Mouse (Mus musculus): ENCODE data around the gene Hs2st1. TPM values are rescaled to one million over a fixed set of nuclear protein-coding genes. Genes with fewer than 3 reads are reported as not detected.

The Hs2st1 gene
- polyA plus RNA-seq, 1 experiment from 2014 or later: 7.2 TPM

- Histone ChIP-seq H3K4me1 (replicated peaks; ENCODE audit: control insufficient read depth, insufficient read depth, low read length) (peaks cover 18% of the 10 kb centered on the region), H3K27ac (ENCODE audit: low read depth, low read length) (no peak overlapping the region), H3K4me2 (no peak overlapping the region), H3K9ac (ENCODE audit: low read depth, low read length) (no peak overlapping the region), H3K27me3 (replicated peaks; ENCODE audit: control insufficient read depth, insufficient read depth, low read length) (no peaks in the 10 kb centered on the region), H3K4me3 (ENCODE audit: low read depth, low read length) (no peak overlapping the region), H3K9me3 (ENCODE audit: control insufficient read depth, low read length) (no peaks in the 10 kb centered on the region), H3K36me3 (ENCODE audit: control insufficient read depth, insufficient read depth, low read length) (peaks cover 12% of the 10 kb centered on the region)
- DNase-seq (ENCODE audit: low spot score) (no peak), ATAC-seq (replicated peaks; ENCODE audit: low FRiP score) (no peak)
- WGBS: 79% methylated on average over 7 of the region's 7 CpGs
Measured at GRCm38 (mm10) chr3:144580281-144580680, 10.3 kb upstream of the Hs2st1 start.

- Histone ChIP-seq H3K36me3 (ENCODE audit: control insufficient read depth, insufficient read depth, low read length) (peaks cover 14% of the 10 kb centered on the region), H3K4me2 (no peak overlapping the region), H3K27ac (ENCODE audit: low read depth, low read length) (no peak overlapping the region), H3K4me3 (ENCODE audit: low read depth, low read length) (no peak overlapping the region), H3K9me3 (ENCODE audit: control insufficient read depth, low read length) (no peaks in the 10 kb centered on the region), H3K27me3 (replicated peaks; ENCODE audit: control insufficient read depth, insufficient read depth, low read length) (no peaks in the 10 kb centered on the region), H3K4me1 (replicated peaks; ENCODE audit: control insufficient read depth, insufficient read depth, low read length) (peaks cover 18% of the 10 kb centered on the region), H3K9ac (ENCODE audit: low read depth, low read length) (no peak overlapping the region)
- no peak for DNase-seq (ENCODE audit: low spot score)
- 79% methylated on average over 5 of the region's 5 CpGs for WGBS
- peak; percentile 19; the same call in 1 of the 2 replicates for ATAC-seq (replicated peaks; ENCODE audit: low FRiP score)
Measured at GRCm38 (mm10) chr3:144579796-144580195, 9.8 kb upstream of the Hs2st1 start.

GRCm38 (mm10) chr3:144578921-144579320 is 8.9 kb upstream of the Hs2st1 start:
- no peaks in the 10 kb centered on the region for H3K27me3 ChIP-seq (replicated peaks; ENCODE audit: control insufficient read depth, insufficient read depth, low read length)
- H3K36me3 ChIP-seq (ENCODE audit: control insufficient read depth, insufficient read depth, low read length): peaks cover 18% of the 10 kb centered on the region
- 90% methylated on average over 4 of the region's 4 CpGs for WGBS
- H3K9me3 ChIP-seq (ENCODE audit: control insufficient read depth, low read length): no peaks in the 10 kb centered on the region
- H3K4me2 ChIP-seq: no peak overlapping the region
- ATAC-seq (replicated peaks; ENCODE audit: low FRiP score): no peak
- peaks cover 16% of the 10 kb centered on the region for H3K4me1 ChIP-seq (replicated peaks; ENCODE audit: control insufficient read depth, insufficient read depth, low read length)
- no peak overlapping the region for H3K27ac ChIP-seq (ENCODE audit: low read depth, low read length)
- H3K9ac ChIP-seq (ENCODE audit: low read depth, low read length): no peak overlapping the region
- DNase-seq (ENCODE audit: low spot score): no peak
- H3K4me3 ChIP-seq (ENCODE audit: low read depth, low read length): no peak overlapping the region

- 78% methylated on average over 10 of the region's 10 CpGs for WGBS
- Histone ChIP-seq H3K9me3 (ENCODE audit: control insufficient read depth, low read length) (no peaks in the 10 kb centered on the region), H3K4me1 (replicated peaks; ENCODE audit: control insufficient read depth, insufficient read depth, low read length) (peaks cover 16% of the 10 kb centered on the region), H3K27ac (ENCODE audit: low read depth, low read length) (no peak overlapping the region), H3K9ac (ENCODE audit: low read depth, low read length) (no peak overlapping the region), H3K4me3 (ENCODE audit: low read depth, low read length) (no peak overlapping the region), H3K4me2 (no peak overlapping the region), H3K27me3 (replicated peaks; ENCODE audit: control insufficient read depth, insufficient read depth, low read length) (no peaks in the 10 kb centered on the region), H3K36me3 (ENCODE audit: control insufficient read depth, insufficient read depth, low read length) (peaks cover 19% of the 10 kb centered on the region)
- ATAC-seq (replicated peaks; ENCODE audit: low FRiP score) (no peak), DNase-seq (ENCODE audit: low spot score) (no peak)
Measured at GRCm38 (mm10) chr3:144577366-144578340, 7.7 kb upstream of the Hs2st1 start.

- no peak for ATAC-seq (replicated peaks; ENCODE audit: low FRiP score)
Measured at GRCm38 (mm10) chr3:144574256-144574655, 4.3 kb upstream of the Hs2st1 start.

GRCm38 (mm10) chr3:144570816-144571487 is 971 bp upstream of the Hs2st1 start:
- Histone ChIP-seq H3K27ac (ENCODE audit: low read depth, low read length) (peak overlapping the region; percentile 74), H3K36me3 (ENCODE audit: control insufficient read depth, insufficient read depth, low read length) (peaks cover 9% of the 10 kb centered on the region; the same call in 1 of the 2 replicates), H3K9me3 (ENCODE audit: control insufficient read depth, low read length) (no peaks in the 10 kb centered on the region), H3K4me3 (ENCODE audit: low read depth, low read length) (peak overlapping the region; percentile 94), H3K4me1 (replicated peaks; ENCODE audit: control insufficient read depth, insufficient read depth, low read length) (peaks cover 8% of the 10 kb centered on the region), H3K9ac (ENCODE audit: low read depth, low read length) (peak overlapping the region; percentile 97), H3K27me3 (replicated peaks; ENCODE audit: control insufficient read depth, insufficient read depth, low read length) (no peaks in the 10 kb centered on the region), H3K4me2 (peak overlapping the region; percentile 71)
- no peak for DNase-seq (ENCODE audit: low spot score)
- no peak for ATAC-seq (replicated peaks; ENCODE audit: low FRiP score)
- WGBS: under 1% methylated on average over 25 of the region's 25 CpGs

More at GRCm38 (mm10) chr3:144574256-144574655, 4.3 kb upstream of the Hs2st1 start:
- Histone ChIP-seq H3K27ac (ENCODE audit: low read depth, low read length) (no peak overlapping the region), H3K27me3 (replicated peaks; ENCODE audit: control insufficient read depth, insufficient read depth, low read length) (no peaks in the 10 kb centered on the region), H3K4me3 (ENCODE audit: low read depth, low read length) (no peak overlapping the region), H3K4me1 (replicated peaks; ENCODE audit: control insufficient read depth, insufficient read depth, low read length) (peaks cover 14% of the 10 kb centered on the region), H3K9ac (ENCODE audit: low read depth, low read length) (no peak overlapping the region), H3K36me3 (ENCODE audit: control insufficient read depth, insufficient read depth, low read length) (peaks cover 14% of the 10 kb centered on the region), H3K4me2 (no peak overlapping the region), H3K9me3 (ENCODE audit: control insufficient read depth, low read length) (no peaks in the 10 kb centered on the region)
- 93% methylated on average over 7 of the region's 7 CpGs for whole genome bisulfite sequencing
- no peak for DNase-seq (ENCODE audit: low spot score)

- peak; percentile 73 for DNase-seq (ENCODE audit: low spot score)
- peaks cover 8% of the 10 kb centered on the region for H3K4me1 ChIP-seq (replicated peaks; ENCODE audit: control insufficient read depth, insufficient read depth, low read length)
Measured at GRCm38 (mm10) chr3:144569401-144569971, 495 bp downstream of the Hs2st1 start.

GRCm38 (mm10) chr3:144568861-144569361 is 1.1 kb downstream of the Hs2st1 start:
- WGBS: under 1% methylated on average over 21 of the region's 21 CpGs

More at GRCm38 (mm10) chr3:144569401-144569971, 495 bp downstream of the Hs2st1 start:
- peak; percentile 27 for ATAC-seq (replicated peaks; ENCODE audit: low FRiP score)
- H3K27ac ChIP-seq (ENCODE audit: low read depth, low read length): peak overlapping the region; percentile 74
- peak overlapping the region; percentile 77 for H3K9ac ChIP-seq (ENCODE audit: low read depth, low read length)
- no peaks in the 10 kb centered on the region for H3K27me3 ChIP-seq (replicated peaks; ENCODE audit: control insufficient read depth, insufficient read depth, low read length)
- under 1% methylated on average over 43 of the region's 47 CpGs for WGBS
- H3K9me3 ChIP-seq (ENCODE audit: control insufficient read depth, low read length): no peaks in the 10 kb centered on the region
- H3K36me3 ChIP-seq (ENCODE audit: control insufficient read depth, insufficient read depth, low read length): peaks cover 5% of the 10 kb centered on the region; the same call in 1 of the 2 replicates
- peak overlapping the region; percentile 85 for H3K4me3 ChIP-seq (ENCODE audit: low read depth, low read length)
- peak overlapping the region; percentile 97 for H3K4me2 ChIP-seq

More at GRCm38 (mm10) chr3:144568861-144569361, 1.1 kb downstream of the Hs2st1 start:
- peak; percentile 51 for DNase-seq (ENCODE audit: low spot score)
- ATAC-seq (replicated peaks; ENCODE audit: low FRiP score): no peak
- Histone ChIP-seq H3K27ac (ENCODE audit: low read depth, low read length) (no peak overlapping the region), H3K4me1 (replicated peaks; ENCODE audit: control insufficient read depth, insufficient read depth, low read length) (peaks cover 8% of the 10 kb centered on the region), H3K36me3 (ENCODE audit: control insufficient read depth, insufficient read depth, low read length) (peaks cover 3% of the 10 kb centered on the region; the same call in 1 of the 2 replicates), H3K9ac (ENCODE audit: low read depth, low read length) (peak overlapping the region; percentile 77), H3K27me3 (replicated peaks; ENCODE audit: control insufficient read depth, insufficient read depth, low read length) (no peaks in the 10 kb centered on the region), H3K4me3 (ENCODE audit: low read depth, low read length) (peak overlapping the region; percentile 85), H3K4me2 (peak overlapping the region; percentile 97), H3K9me3 (ENCODE audit: control insufficient read depth, low read length) (no peaks in the 10 kb centered on the region)
